Mouse (Mus musculus): ENCODE measurements around the gene St8sia4.

St8sia4 gene

GRCm38 (mm10) chr1:95591101-95591500 is 76.3 kb downstream of the St8sia4 start:
- 87% methylated on average over 2 of the region's 2 CpGs for WGBS

GRCm38 (mm10) chr1:95590108-95590507 is 77.3 kb downstream of the St8sia4 start:
- 84% methylated on average over 2 of the region's 2 CpGs for WGBS

- WGBS, result 96% methylated on average over 1 of the region's 1 CpGs
Measured at GRCm38 (mm10) chr1:95583310-95583709, 84.1 kb downstream of the St8sia4 start.

- WGBS, result 41% methylated on average over 1 of the region's 1 CpGs
Measured at GRCm38 (mm10) chr1:95582264-95582663, 85.1 kb downstream of the St8sia4 start.

- 93% methylated on average over 9 of the region's 9 CpGs for WGBS
Measured at GRCm38 (mm10) chr1:95572619-95573540, 94.5 kb downstream of the St8sia4 start.

GRCm38 (mm10) chr1:95571106-95571505 is 96.3 kb downstream of the St8sia4 start:
- WGBS, result 78% methylated on average over 1 of the region's 1 CpGs

- 47% methylated on average over 3 of the region's 3 CpGs for WGBS
Measured at GRCm38 (mm10) chr1:95541460-95541859, 125.9 kb downstream of the St8sia4 start.
